Comparison of ENCODE assay signal across 18 mouse cellular contexts in genomic region chr17:30328924-30329323, GRCm38 (mm10).
"Had no signal": no experiment of that assay in that cellular context is flagged by ENCODE, and none has a peak within 500 bp of the region (broad histone marks: within the 10 kb centered on the region; RNA-seq: fewer than 3 reads in every experiment).

No protein-coding gene starts in this region.

- H3K9me3 ChIP-seq: midbrain, embryonic 10.5 days; midbrain, embryonic 13.5 days; midbrain, embryonic 15.5 days; neural tube, embryonic 13.5 days; neural tube, embryonic 15.5 days had no signal

- H3K4me3 ChIP-seq: midbrain, embryonic 10.5 days; midbrain, embryonic 13.5 days; midbrain, embryonic 15.5 days; myocyte; neural tube, embryonic 13.5 days; neural tube, embryonic 15.5 days had no signal

- H3K27me3 ChIP-seq: midbrain, embryonic 13.5 days; midbrain, embryonic 15.5 days; neural tube, embryonic 13.5 days; neural tube, embryonic 15.5 days had no signal

- DNase-seq: lung, adult 18-20 months; lung, embryonic 14.5 days; lung, postnatal 10 days; lung, postnatal 4 days; retina, postnatal 1 day; right cerebral cortex, adult 18-20 months; right cerebral cortex, postnatal 25 days; right cerebral cortex, postnatal 4 days; spleen, adult 18-20 months; thymus, adult 18-20 months; thymus, postnatal 14 days; thymus, postnatal 36 days had no signal

- H3K9ac ChIP-seq: lung, embryonic 14.5 days; midbrain, embryonic 13.5 days; midbrain, embryonic 15.5 days; neural tube, embryonic 13.5 days; neural tube, embryonic 15.5 days had no signal

- H3K4me1 ChIP-seq: midbrain, embryonic 15.5 days; neural tube, embryonic 13.5 days had no signal

- ATAC-seq: midbrain, embryonic 13.5 days; midbrain, embryonic 15.5 days had no signal

- H3K4me2 ChIP-seq: lung, embryonic 14.5 days; midbrain, embryonic 13.5 days; midbrain, embryonic 15.5 days; neural tube, embryonic 13.5 days; neural tube, embryonic 15.5 days had no signal

- H3K27ac ChIP-seq: midbrain, embryonic 10.5 days; midbrain, embryonic 13.5 days; midbrain, embryonic 15.5 days; neural tube, embryonic 13.5 days; neural tube, embryonic 15.5 days had no signal

- H3K36me3 ChIP-seq: midbrain, embryonic 10.5 days; midbrain, embryonic 13.5 days; midbrain, embryonic 15.5 days; neural tube, embryonic 13.5 days; neural tube, embryonic 15.5 days had no signal
